Mouse (Mus musculus): ENCODE measurements around the gene Zfyve1. TPM values are rescaled to one million over a fixed set of nuclear protein-coding genes. Genes with fewer than 3 reads are reported as not detected.
A peak's percentile ranks its signal among the peaks of the same experiment; 100 is the strongest.

The Zfyve1 gene
- total and polyA plus RNA-seq, 3 experiments, result 8.0 to 8.3 TPM; not detected in 1

GRCm38 (mm10) chr12:83602285-83602684, 5.3 kb upstream of the Zfyve1 start:
- Histone ChIP-seq H3K4me1 (ENCODE audit: control insufficient read depth in 1 of 2, insufficient read depth in 2 of 2, low read length in 2 of 2) (peaks cover 3 to 4% of the 10 kb centered on the region in 2 experiments; a peak in 2 of 4 replicates), H3K9ac (ENCODE audit: control insufficient read depth, low read depth, low read length, poor library complexity, severe bottlenecking) (no peak overlapping the region)
- no peak for TF ChIP-seq EP300 (IDR thresholded peaks at IDR 0.05; ENCODE audit: low read depth in 1 of 2, low read length in 2 of 2)
- no peak for TF ChIP-seq CHD1 (IDR thresholded peaks at IDR 0.05; ENCODE audit: low read depth, low read length)
- TF ChIP-seq UBTF (IDR thresholded peaks at IDR 0.05; ENCODE audit: borderline replicate concordance, insufficient read depth, low read depth, low read length), result no peak
- TF ChIP-seq MAX (IDR thresholded peaks at IDR 0.05; ENCODE audit: low read length), result no peak
- TF ChIP-seq MXI1 (IDR thresholded peaks at IDR 0.05; ENCODE audit: low read depth, low read length), result no peak
- TF ChIP-seq JUND (IDR thresholded peaks at IDR 0.05; ENCODE audit: low read depth, low read length), result no peak
- no peak for TF ChIP-seq POLR2A (IDR thresholded peaks at IDR 0.05; ENCODE audit: control insufficient read depth in 1 of 2, insufficient read depth in 1 of 2, low read depth in 1 of 2, low read length in 2 of 2, poor library complexity in 1 of 2)
- TF ChIP-seq BHLHE40 (IDR thresholded peaks at IDR 0.05; ENCODE audit: borderline replicate concordance, low read depth, low read length), result no peak
- no peak for TF ChIP-seq MAZ (IDR thresholded peaks at IDR 0.05; ENCODE audit: low read depth, low read length)
- TF ChIP-seq POLR2AphosphoS2 (IDR thresholded peaks at IDR 0.05; ENCODE audit: low read length), result no peak

GRCm38 (mm10) chr12:83597881-83598280, 859 bp upstream of the Zfyve1 start:
- H3K4me3 ChIP-seq (ENCODE audit: control insufficient read depth in 1 of 2, insufficient read depth in 1 of 2, low read depth in 2 of 2, low read length in 2 of 2), result peak overlapping the region in 1 of 2 experiments; percentile 63; a peak in 2 of 4 replicates

More at GRCm38 (mm10) chr12:83602285-83602684, 5.3 kb upstream of the Zfyve1 start:
- Histone ChIP-seq H3K27me3 (ENCODE audit: control insufficient read depth in 1 of 2, insufficient read depth in 2 of 2, low read length in 2 of 2) (no peaks in the 10 kb centered on the region), H3K27ac (ENCODE audit: control insufficient read depth, low read depth, low read length) (no peak overlapping the region), H3K79me2 (ENCODE audit: control insufficient read depth, insufficient read depth, low read length, poor library complexity) (no peaks in the 10 kb centered on the region), H3K4me3 (ENCODE audit: control insufficient read depth in 1 of 2, insufficient read depth in 1 of 2, low read depth in 2 of 2, low read length in 2 of 2) (no peak overlapping the region), H3K9me3 (replicated peaks; ENCODE audit: insufficient read depth, low read length) (no peaks in the 10 kb centered on the region), H3K36me3 (ENCODE audit: control insufficient read depth in 1 of 2, insufficient read depth in 2 of 2, low read length in 2 of 2) (peaks cover 0 to 9% of the 10 kb centered on the region in 2 experiments; a peak in 2 of 4 replicates)
- DNase-seq (ENCODE audit: low read depth, low spot score), result no peak

GRCm38 (mm10) chr12:83596191-83596954, 649 bp downstream of the Zfyve1 start:
- Histone ChIP-seq H3K27me3 (ENCODE audit: control insufficient read depth in 1 of 2, insufficient read depth in 2 of 2, low read length in 2 of 2) (no peaks in the 10 kb centered on the region), H3K36me3 (ENCODE audit: control insufficient read depth in 1 of 2, insufficient read depth in 2 of 2, low read length in 2 of 2) (peaks cover 0 to 10% of the 10 kb centered on the region in 2 experiments; a peak in 2 of 4 replicates), H3K4me3 (ENCODE audit: control insufficient read depth in 1 of 2, insufficient read depth in 1 of 2, low read depth in 2 of 2, low read length in 2 of 2) (peak overlapping the region; percentile 52 to 78), H3K9me3 (replicated peaks; ENCODE audit: insufficient read depth, low read length) (no peaks in the 10 kb centered on the region), H3K4me1 (ENCODE audit: control insufficient read depth in 1 of 2, insufficient read depth in 2 of 2, low read length in 2 of 2) (peaks cover 2 to 4% of the 10 kb centered on the region in 2 experiments; a peak in 2 of 4 replicates), H3K79me2 (ENCODE audit: control insufficient read depth, insufficient read depth, low read length, poor library complexity) (no peaks in the 10 kb centered on the region), H3K27ac (ENCODE audit: control insufficient read depth, low read depth, low read length) (peak overlapping the region; percentile 32; the same call in 1 of the 2 replicates), H3K9ac (ENCODE audit: control insufficient read depth, low read depth, low read length, poor library complexity, severe bottlenecking) (peak overlapping the region; percentile 69)
- TF ChIP-seq ELF1 (IDR thresholded peaks at IDR 0.05; ENCODE audit: low read depth, low read length) (no peak), MYC (IDR thresholded peaks at IDR 0.05; ENCODE audit: low read depth, low read length) (no peak), TAL1 (IDR thresholded peaks at IDR 0.05; ENCODE audit: low read length) (no peak), POLR2AphosphoS2 (IDR thresholded peaks at IDR 0.05; ENCODE audit: low read length) (no peak), GABPA (IDR thresholded peaks at IDR 0.05; ENCODE audit: low read depth, low read length) (no peak), GATA1 (IDR thresholded peaks at IDR 0.05; ENCODE audit: low read depth, low read length) (0 out of 2 replicates have a peak, but pooled peaks have one; percentile 12), MAZ (IDR thresholded peaks at IDR 0.05; ENCODE audit: low read depth, low read length) (no peak)
- DNase-seq (ENCODE audit: low read depth, low spot score), result no peak

More at GRCm38 (mm10) chr12:83597881-83598280, 859 bp upstream of the Zfyve1 start:
- Histone ChIP-seq H3K27me3 (ENCODE audit: control insufficient read depth in 1 of 2, insufficient read depth in 2 of 2, low read length in 2 of 2) (no peaks in the 10 kb centered on the region), H3K27ac (ENCODE audit: control insufficient read depth, low read depth, low read length) (no peak overlapping the region), H3K9ac (ENCODE audit: control insufficient read depth, low read depth, low read length, poor library complexity, severe bottlenecking) (no peak overlapping the region; the same call in 1 of the 2 replicates), H3K9me3 (replicated peaks; ENCODE audit: insufficient read depth, low read length) (no peaks in the 10 kb centered on the region), H3K36me3 (ENCODE audit: control insufficient read depth in 1 of 2, insufficient read depth in 2 of 2, low read length in 2 of 2) (peaks cover 0 to 10% of the 10 kb centered on the region in 2 experiments; a peak in 2 of 4 replicates), H3K79me2 (ENCODE audit: control insufficient read depth, insufficient read depth, low read length, poor library complexity) (no peaks in the 10 kb centered on the region), H3K4me1 (ENCODE audit: control insufficient read depth in 1 of 2, insufficient read depth in 2 of 2, low read length in 2 of 2) (peaks cover 2 to 4% of the 10 kb centered on the region in 2 experiments; a peak in 2 of 4 replicates)
- no peak for DNase-seq (ENCODE audit: low read depth, low spot score)
- TF ChIP-seq CTCF (IDR thresholded peaks at IDR 0.05 in 2 of 3, conservative IDR thresholded peaks at IDR 0.05 in 1 of 3; ENCODE audit: control insufficient read depth in 1 of 3, insufficient read depth in 1 of 3, low read depth in 2 of 3, low read length in 3 of 3, poor library complexity in 1 of 3, severe bottlenecking in 1 of 3) (no peak), SIN3A (IDR thresholded peaks at IDR 0.05; ENCODE audit: low read length) (no peak), USF2 (IDR thresholded peaks at IDR 0.05; ENCODE audit: borderline replicate concordance in 1 of 2, insufficient read depth in 1 of 2, low read depth in 1 of 2, low read length in 2 of 2) (no peak), RCOR1 (IDR thresholded peaks at IDR 0.05; ENCODE audit: low read depth, low read length) (no peak), GATA1 (IDR thresholded peaks at IDR 0.05; ENCODE audit: low read depth, low read length) (no peak)
